Mouse (Mus musculus): ENCODE measurements around the gene Cblb. TPM values are rescaled to one million over a fixed set of nuclear protein-coding genes. Genes with fewer than 3 reads are reported as not detected.

Cblb gene
- polyA plus RNA-seq, 1 experiment from 2014 or later, result 28.3 TPM

DNA sequence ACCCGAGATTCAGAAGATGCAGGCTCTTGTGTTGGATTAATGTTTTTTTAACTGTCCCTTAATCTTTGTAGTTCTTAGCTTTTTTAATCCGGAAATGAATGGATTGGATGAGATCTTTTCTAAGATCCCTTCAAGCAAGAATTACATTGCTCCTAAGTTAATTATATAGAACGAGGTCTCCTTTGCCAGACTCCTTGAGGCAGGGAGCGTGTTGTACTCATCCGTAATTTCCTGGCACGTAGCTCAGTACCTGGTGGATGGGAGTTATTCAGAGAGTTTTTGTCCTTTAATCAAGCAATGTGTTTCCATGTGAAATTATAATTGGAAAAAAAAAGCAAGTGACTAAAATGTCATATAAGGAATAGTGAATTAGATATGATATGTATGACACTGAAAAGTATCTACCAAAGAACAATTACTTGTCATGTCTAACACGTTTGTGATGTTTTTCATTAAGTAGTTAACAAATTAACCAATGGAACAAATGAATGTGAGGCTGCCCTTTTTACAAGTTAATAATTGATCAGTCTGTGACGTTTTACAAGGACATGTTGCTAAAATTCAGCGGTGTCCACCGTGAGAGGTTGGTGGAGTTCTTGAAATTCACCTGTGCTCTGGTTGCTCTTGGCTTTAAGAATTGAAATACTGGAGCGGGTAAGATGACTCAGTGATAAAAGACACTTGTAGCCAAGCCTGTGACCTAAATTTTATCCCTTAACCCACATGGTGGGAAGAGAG, 12.5 kb downstream of the Cblb start:
- no peak for DNase-seq (ENCODE audit: low spot score)
- H3K9me3 ChIP-seq (replicated peaks), result no peaks in the 10 kb centered on the region
- no peak overlapping the region for H3K4me3 ChIP-seq
- H3K27me3 ChIP-seq (ENCODE audit: low read depth, poor library complexity, severe bottlenecking), result no peaks in the 10 kb centered on the region
- 85% methylated on average over 11 of the region's 11 CpGs for WGBS
- H3K36me3 ChIP-seq, result peaks cover 53% of the 10 kb centered on the region
- peaks cover 12% of the 10 kb centered on the region for H3K4me1 ChIP-seq
- no peak overlapping the region for H3K27ac ChIP-seq (replicated peaks)

DNA sequence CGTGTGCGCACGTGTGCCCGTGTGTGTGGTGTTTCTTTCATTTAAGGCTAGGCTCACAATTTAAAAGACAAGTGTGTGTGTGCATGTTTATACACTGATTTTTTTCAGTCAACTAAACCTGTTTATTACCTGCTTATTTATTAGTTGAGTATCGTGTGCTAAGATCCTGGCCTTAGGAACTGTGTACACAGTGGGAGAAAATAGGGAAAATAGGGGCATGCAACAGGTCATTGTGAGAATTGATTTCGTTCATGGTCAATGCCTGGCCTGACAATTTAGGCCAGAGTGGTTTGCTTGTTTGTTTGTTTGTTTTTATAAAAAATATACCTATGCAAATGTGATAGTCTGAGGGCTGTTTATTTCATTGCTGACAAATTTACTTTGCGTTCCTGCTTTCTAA, 13.5 kb downstream of the Cblb start:
- H3K36me3 ChIP-seq, result peaks cover 53% of the 10 kb centered on the region
- no peak overlapping the region for H3K4me3 ChIP-seq
- no peaks in the 10 kb centered on the region for H3K9me3 ChIP-seq (replicated peaks)
- DNase-seq (ENCODE audit: low spot score), result no peak
- 97% methylated on average over 7 of the region's 7 CpGs for WGBS
- no peaks in the 10 kb centered on the region for H3K27me3 ChIP-seq (ENCODE audit: low read depth, poor library complexity, severe bottlenecking)
- no peak overlapping the region for H3K27ac ChIP-seq (replicated peaks)
- H3K4me1 ChIP-seq, result peaks cover 12% of the 10 kb centered on the region

DNA sequence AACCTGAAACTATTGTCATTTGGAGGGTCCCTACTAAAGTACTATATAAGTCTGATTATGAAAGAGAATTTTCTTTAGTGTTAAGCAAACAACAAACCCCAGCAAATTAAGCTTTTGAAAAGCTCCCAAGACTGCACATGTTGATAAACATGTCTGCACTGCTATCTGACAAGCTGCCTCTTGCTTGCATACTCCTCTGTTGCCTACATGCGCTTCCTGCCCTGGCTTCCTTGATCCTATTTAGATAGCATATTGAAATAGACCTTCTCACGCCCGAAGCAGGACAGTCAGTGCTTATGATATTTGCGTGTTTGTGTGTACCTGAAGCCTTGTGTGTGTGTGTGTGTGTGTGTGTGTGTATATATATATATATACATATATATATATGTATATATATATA, 14.0 kb downstream of the Cblb start:
- Histone ChIP-seq H3K27me3 (ENCODE audit: low read depth, poor library complexity, severe bottlenecking) (no peaks in the 10 kb centered on the region), H3K4me3 (no peak overlapping the region), H3K4me1 (peaks cover 12% of the 10 kb centered on the region), H3K27ac (replicated peaks) (no peak overlapping the region), H3K9me3 (replicated peaks) (no peaks in the 10 kb centered on the region), H3K36me3 (peaks cover 53% of the 10 kb centered on the region)
- no peak for DNase-seq (ENCODE audit: low spot score)
- 97% methylated on average over 4 of the region's 4 CpGs for WGBS

DNA sequence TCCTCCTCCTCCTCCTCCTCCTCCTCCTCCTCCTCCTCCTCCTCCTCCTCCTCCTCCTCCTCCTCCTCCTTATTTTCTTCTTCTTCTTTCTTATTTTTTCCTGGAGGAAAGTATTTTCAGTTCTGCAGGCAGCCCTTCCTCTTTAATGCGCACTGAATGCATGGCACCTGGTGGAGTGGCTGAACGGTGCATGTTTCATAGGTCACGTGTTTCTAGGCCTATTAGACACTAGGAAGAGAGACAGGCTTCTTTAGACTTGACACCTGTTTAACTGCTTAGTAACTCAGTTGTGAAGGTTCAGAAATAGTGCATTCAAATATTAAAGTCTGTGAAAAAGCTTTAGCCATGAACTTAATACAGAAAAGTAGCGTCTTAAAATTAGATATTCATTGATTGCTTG, 15.4 kb downstream of the Cblb start:
- H3K36me3 ChIP-seq, result peaks cover 56% of the 10 kb centered on the region

DNA sequence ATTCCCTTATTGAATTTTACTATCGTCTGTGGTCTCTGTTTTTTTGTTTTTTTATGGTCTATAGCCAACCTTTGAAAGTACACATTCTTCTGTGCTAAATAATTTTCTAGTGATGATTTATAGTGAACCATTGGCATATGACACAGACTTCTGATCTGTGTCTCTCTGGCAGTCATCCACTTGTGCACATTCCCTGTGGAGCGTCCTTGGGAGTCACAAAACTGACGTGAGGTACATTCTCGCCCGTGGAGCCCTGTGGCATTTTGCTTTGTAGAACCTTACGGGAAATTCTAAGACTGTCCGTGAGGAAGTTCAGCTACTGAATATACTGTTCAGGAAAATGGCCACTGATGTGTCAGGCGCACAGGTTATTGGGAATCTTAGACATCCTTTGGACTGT, 20.1 kb downstream of the Cblb start:
- WGBS, result 95% methylated on average over 8 of the region's 8 CpGs
- peaks cover 66% of the 10 kb centered on the region for H3K36me3 ChIP-seq

More for the DNA sequence above, 15.4 kb downstream of the Cblb start:
- H3K4me1 ChIP-seq, result peaks cover 12% of the 10 kb centered on the region
- H3K4me3 ChIP-seq, result no peak overlapping the region
- no peaks in the 10 kb centered on the region for H3K9me3 ChIP-seq (replicated peaks)
- 97% methylated on average over 4 of the region's 4 CpGs for WGBS
- no peaks in the 10 kb centered on the region for H3K27me3 ChIP-seq (ENCODE audit: low read depth, poor library complexity, severe bottlenecking)
- H3K27ac ChIP-seq (replicated peaks), result no peak overlapping the region
- no peak for DNase-seq (ENCODE audit: low spot score)

DNA sequence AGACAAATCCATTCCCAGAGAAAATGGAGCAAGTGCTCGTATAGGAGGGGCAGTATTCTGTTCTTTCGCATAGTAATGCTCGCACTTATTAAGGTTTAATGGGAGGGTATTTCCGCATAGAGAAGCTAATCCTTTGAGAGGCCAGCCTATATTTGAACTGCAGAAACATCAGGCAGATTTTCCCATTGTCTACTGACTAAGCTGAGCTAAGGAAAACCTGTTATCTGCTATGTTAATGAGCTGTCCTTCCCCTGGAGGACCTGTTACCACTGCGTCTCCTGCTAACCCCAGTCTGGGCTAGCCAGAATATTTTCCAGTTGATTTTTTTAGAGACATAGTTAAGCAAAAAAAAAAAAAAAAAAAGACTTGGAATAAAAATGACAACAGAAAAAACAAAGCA, 21.7 kb downstream of the Cblb start:
- Histone ChIP-seq H3K9me3 (replicated peaks) (no peaks in the 10 kb centered on the region), H3K36me3 (peaks cover 56% of the 10 kb centered on the region), H3K27ac (replicated peaks) (no peak overlapping the region), H3K4me3 (no peak overlapping the region), H3K4me1 (peaks cover 21% of the 10 kb centered on the region), H3K27me3 (ENCODE audit: low read depth, poor library complexity, severe bottlenecking) (no peaks in the 10 kb centered on the region)
- 53% methylated on average over 5 of the region's 5 CpGs for WGBS
- DNase-seq (ENCODE audit: low spot score), result no peak

More for the DNA sequence above, 20.1 kb downstream of the Cblb start:
- no peaks in the 10 kb centered on the region for H3K27me3 ChIP-seq (ENCODE audit: low read depth, poor library complexity, severe bottlenecking)
- H3K9me3 ChIP-seq (replicated peaks), result no peaks in the 10 kb centered on the region
- H3K27ac ChIP-seq (replicated peaks), result no peak overlapping the region
- H3K4me1 ChIP-seq, result peaks cover 21% of the 10 kb centered on the region
- DNase-seq (ENCODE audit: low spot score), result no peak
- no peak overlapping the region for H3K4me3 ChIP-seq

DNA sequence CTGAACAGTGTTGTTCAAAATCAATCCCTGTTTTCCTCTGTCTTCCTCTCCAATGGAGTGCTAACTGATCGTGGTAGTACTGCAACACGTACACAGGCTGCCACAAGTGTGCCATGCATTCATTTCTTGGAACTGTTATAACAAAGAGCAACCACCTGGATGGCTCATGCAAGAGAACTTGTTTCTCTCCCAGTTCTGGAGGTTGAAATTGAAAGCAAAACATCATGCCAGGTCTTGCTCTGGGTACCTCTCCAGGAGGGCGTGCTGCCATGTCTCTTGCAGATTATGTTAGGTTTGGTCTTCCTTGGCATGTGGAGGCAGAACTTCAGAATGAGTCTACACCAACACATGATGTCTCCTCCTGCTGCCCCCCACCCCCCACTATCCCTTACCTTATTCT, 24.2 kb downstream of the Cblb start:
- no peak for DNase-seq (ENCODE audit: low spot score)
- Histone ChIP-seq H3K9me3 (replicated peaks) (no peaks in the 10 kb centered on the region), H3K27me3 (ENCODE audit: low read depth, poor library complexity, severe bottlenecking) (no peaks in the 10 kb centered on the region), H3K27ac (replicated peaks) (no peak overlapping the region), H3K4me1 (peaks cover 31% of the 10 kb centered on the region), H3K4me3 (no peak overlapping the region), H3K36me3 (peaks cover 35% of the 10 kb centered on the region)
- WGBS, result 97% methylated on average over 3 of the region's 3 CpGs

DNA sequence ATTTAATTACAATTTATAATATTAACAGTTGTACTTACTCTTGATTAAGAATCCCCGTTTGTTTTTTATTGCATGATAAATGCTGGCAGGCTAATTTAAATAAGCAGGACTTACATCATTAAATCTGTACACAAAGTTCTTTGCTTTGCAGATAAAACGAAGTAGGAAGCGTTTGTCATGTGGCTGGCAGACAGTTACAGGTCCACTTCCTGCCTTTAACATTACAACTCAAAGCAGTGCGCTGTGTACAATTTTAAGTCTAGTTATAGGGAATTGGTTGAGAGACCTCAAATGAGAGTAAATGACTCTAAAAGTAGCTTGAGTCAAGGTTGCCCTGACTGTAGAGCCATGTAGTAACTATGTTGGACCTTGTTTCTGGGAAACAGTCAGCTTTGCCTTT, 25.1 kb downstream of the Cblb start:
- H3K27me3 ChIP-seq (ENCODE audit: low read depth, poor library complexity, severe bottlenecking), result no peaks in the 10 kb centered on the region
- no peak overlapping the region for H3K27ac ChIP-seq (replicated peaks)
- no peaks in the 10 kb centered on the region for H3K9me3 ChIP-seq (replicated peaks)
- no peak for DNase-seq (ENCODE audit: low spot score)
- peaks cover 31% of the 10 kb centered on the region for H3K36me3 ChIP-seq
- H3K4me1 ChIP-seq, result peaks cover 40% of the 10 kb centered on the region
- H3K4me3 ChIP-seq, result no peak overlapping the region
- WGBS, result 94% methylated on average over 4 of the region's 4 CpGs

DNA sequence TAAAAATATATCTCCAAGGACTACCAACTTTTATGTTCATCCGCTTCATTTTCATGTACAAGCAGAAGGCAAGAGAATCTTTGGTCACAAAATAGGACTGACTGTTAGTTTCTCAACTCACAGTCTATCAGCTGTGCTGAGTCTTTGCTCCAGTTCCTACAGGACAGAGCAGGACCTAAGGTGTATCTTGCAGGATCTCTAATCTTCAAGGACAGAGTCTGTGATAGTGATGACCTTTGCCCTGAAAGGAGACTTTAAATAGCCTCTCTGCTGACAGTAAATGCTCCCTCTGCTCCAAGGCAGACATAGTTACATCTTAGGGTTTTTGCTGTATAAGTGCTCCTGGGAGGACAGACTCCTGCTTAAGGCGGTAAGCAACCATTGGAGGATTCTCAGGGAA, 26.3 kb downstream of the Cblb start:
- Histone ChIP-seq H3K27me3 (ENCODE audit: low read depth, poor library complexity, severe bottlenecking) (no peaks in the 10 kb centered on the region), H3K4me3 (no peak overlapping the region), H3K36me3 (peaks cover 28% of the 10 kb centered on the region), H3K27ac (replicated peaks) (no peak overlapping the region), H3K9me3 (replicated peaks) (no peaks in the 10 kb centered on the region), H3K4me1 (peaks cover 43% of the 10 kb centered on the region)
- WGBS, result 92% methylated on average over 2 of the region's 2 CpGs
- DNase-seq (ENCODE audit: low spot score), result no peak

DNA sequence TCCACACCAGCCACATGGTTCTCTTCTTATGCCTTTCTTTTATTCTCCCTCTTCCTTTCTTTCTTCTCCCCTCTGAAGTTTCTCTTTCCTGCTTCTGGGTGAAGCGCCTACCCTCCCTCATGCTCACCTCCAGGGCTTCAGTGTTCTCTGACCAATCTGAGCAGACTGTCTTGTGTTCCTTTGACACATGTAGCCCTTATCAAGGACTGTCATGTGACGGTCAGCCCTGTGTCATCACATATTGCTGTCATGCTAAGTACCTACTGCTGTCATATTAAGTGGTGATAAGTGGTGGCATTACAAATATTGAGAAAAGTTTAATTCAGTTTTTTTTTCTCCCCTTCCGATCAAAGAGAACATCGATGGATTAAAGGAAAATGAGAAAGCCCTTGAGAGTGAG, 28.5 kb downstream of the Cblb start:
- H3K4me1 ChIP-seq, result peaks cover 36% of the 10 kb centered on the region
- DNase-seq (ENCODE audit: low spot score), result no peak
- no peaks in the 10 kb centered on the region for H3K9me3 ChIP-seq (replicated peaks)
- no peaks in the 10 kb centered on the region for H3K27me3 ChIP-seq (ENCODE audit: low read depth, poor library complexity, severe bottlenecking)
- WGBS, result 89% methylated on average over 4 of the region's 4 CpGs
- peaks cover 25% of the 10 kb centered on the region for H3K36me3 ChIP-seq
- no peak overlapping the region for H3K4me3 ChIP-seq
- H3K27ac ChIP-seq (replicated peaks), result no peak overlapping the region

DNA sequence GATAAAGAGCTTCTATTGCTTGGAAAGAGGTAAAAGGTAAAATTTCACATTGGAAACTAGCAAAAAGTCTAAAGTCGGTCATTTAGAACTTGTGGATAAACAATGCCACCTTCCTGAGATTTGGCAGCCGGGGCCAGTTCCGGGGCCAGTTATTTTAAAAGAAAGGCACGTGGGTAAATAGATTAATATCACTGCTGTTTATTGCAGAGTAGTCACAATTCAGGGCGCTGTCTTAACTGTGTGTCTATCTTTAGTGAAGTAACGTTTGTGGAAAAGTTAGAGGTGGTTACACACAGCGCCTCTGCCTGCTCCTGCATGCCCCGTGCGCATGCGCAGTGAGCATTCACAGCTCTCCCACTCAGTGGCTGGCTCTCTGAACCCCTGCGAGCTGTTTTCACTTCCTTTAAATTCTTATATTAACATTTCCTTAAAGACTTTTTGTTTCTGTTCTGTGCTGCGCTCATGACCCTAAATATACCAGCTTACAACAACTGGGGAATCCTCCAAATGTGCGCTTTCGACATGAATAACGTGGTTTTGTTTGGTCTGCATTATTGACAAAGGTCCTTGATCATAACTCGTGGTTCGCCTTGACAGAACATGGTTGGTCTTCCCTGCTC, 29.2 kb downstream of the Cblb start:
- H3K4me3 ChIP-seq, result no peak overlapping the region
- H3K36me3 ChIP-seq, result peaks cover 24% of the 10 kb centered on the region
- peaks cover 33% of the 10 kb centered on the region for H3K4me1 ChIP-seq
- H3K27ac ChIP-seq (replicated peaks), result 0 out of 2 replicates have a peak overlapping the region, but pooled peaks have one; percentile 4
- no peak for DNase-seq (ENCODE audit: low spot score)
- WGBS, result 88% methylated on average over 17 of the region's 17 CpGs
- H3K9me3 ChIP-seq (replicated peaks), result no peaks in the 10 kb centered on the region
- no peaks in the 10 kb centered on the region for H3K27me3 ChIP-seq (ENCODE audit: low read depth, poor library complexity, severe bottlenecking)

DNA sequence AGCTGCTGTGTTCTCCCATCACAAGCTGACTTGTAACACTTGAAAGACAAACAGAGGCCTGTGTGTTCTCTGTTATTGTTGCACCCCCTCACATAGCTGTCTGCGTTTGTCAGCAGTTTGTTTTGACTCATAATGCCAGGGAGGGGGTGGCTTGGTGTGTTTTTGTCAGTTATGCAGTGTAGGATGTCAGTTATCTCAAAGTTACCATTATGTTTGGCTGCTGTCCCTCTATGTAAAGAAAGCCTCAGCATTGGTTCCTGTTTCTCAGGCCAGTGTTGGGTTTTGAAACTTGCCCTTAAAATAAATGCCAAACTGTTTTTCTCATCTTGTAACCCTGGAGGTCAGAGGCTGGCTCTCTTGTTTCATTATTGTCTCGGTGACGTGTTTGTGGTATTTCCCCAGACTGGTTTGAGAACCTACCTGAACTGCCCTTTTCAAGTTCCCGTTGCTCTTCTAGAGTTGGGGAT, 30.0 kb downstream of the Cblb start:
- H3K9me3 ChIP-seq (replicated peaks), result no peaks in the 10 kb centered on the region
- H3K27ac ChIP-seq (replicated peaks), result no peak overlapping the region
- WGBS, result 71% methylated on average over 4 of the region's 4 CpGs
- H3K36me3 ChIP-seq, result peaks cover 19% of the 10 kb centered on the region
- DNase-seq (ENCODE audit: low spot score), result no peak
- no peak overlapping the region for H3K4me3 ChIP-seq
- no peaks in the 10 kb centered on the region for H3K27me3 ChIP-seq (ENCODE audit: low read depth, poor library complexity, severe bottlenecking)
- H3K4me1 ChIP-seq, result peaks cover 33% of the 10 kb centered on the region

DNA sequence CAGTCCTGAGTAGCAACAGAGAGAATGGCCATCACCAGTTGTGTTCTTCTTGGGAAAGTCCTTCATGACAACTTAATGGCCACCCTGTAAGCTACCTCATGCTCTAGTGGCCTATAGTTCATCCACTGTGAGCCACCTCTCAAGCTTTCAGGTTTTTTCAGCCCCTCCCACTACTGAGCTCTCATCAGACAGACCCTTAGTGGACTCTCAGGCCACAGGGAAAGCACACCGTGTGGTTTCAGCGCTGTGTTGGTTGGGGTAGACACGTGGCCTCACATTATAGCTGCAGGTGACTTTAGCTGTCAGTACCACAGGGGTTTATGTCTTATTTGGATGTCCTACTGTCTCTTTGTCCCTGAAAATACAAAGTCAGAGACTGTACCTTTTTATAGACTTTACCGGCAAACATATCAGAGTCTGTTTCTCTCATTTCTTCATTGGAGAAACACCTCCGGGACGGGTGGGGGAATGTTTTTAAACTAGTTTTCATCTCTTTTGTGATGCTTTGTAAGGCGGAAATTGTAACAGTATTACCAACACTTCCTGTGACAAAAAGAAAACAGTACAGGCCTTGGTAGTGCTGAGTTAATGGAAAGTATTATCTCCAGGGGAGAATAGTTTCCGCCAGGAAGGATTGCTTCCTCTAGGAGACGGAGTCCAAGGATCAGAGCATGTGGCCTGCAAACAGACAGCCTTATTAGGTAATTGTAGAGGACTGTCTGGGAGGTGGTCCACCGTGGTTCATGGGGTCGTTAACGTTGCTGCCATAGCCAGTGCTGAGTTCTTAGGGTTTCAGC, 33.5 kb downstream of the Cblb start:
- DNase-seq (ENCODE audit: low spot score), result no peak
- 84% methylated on average over 12 of the region's 12 CpGs for WGBS
- Histone ChIP-seq H3K4me1 (peaks cover 28% of the 10 kb centered on the region), H3K4me3 (no peak overlapping the region), H3K27me3 (ENCODE audit: low read depth, poor library complexity, severe bottlenecking) (no peaks in the 10 kb centered on the region), H3K9me3 (replicated peaks) (no peaks in the 10 kb centered on the region), H3K27ac (replicated peaks) (no peak overlapping the region), H3K36me3 (peaks cover 21% of the 10 kb centered on the region; the same call in 1 of the 2 replicates)
